Mouse (Mus musculus) small intestine, adult 2 months (tissue): ENCODE measurements around the gene Zfp568.

ENCODE experiments used
- CTCF ChIP-seq: fragments of 200-500 bp; IDR thresholded peaks from 2 replicates; pipeline ENCODE4 v1.5.1; 2012; ENCODE audit warnings: low read depth, mild to moderate bottlenecking, control low read depth, inconsistent platforms, low read length, moderate library complexity, mixed read lengths; ENCODE audit not compliant: insufficient replicate concordance, insufficient read length; ENCODE audit errors: extremely low read depth
- POLR2A ChIP-seq: fragments of 200-500 bp; IDR thresholded peaks from 2 replicates; pipeline ENCODE4 v1.6.1; 2012; ENCODE audit warnings: low read depth, mild to moderate bottlenecking, control low read depth, inconsistent platforms, low read length, moderate library complexity

- TF ChIP-seq CTCF: peak; percentile 12; the same call in 1 of the 2 replicates
- no peak for TF ChIP-seq POLR2A
Observed at GRCm38 (mm10) chr7:30012956-30013363, 29.2 kb downstream of the Zfp568 start.
